21 mouse cellular contexts compared by ENCODE assay signal in genomic region chr2:169033997-169034396, GRCm38 (mm10).
DNase-seq lines count a peak whose midpoint lies in the region; ATAC-seq and TF ChIP-seq lines count a peak whose summit lies in the region.
"Had no signal": no experiment of that assay in that cellular context is flagged by ENCODE, and none has a peak within 500 bp of the region (broad histone marks: within the 10 kb centered on the region; RNA-seq: fewer than 3 reads in every experiment).

No protein-coding gene starts in this region.

- no peak for ATAC-seq in midbrain, embryonic 13.5 days
- ATAC-seq in midbrain, embryonic 15.5 days (replicated peaks) = no peak
- ATAC-seq in stomach, postnatal 0 days (ENCODE audit: low FRiP score, low TSS enrichment) = no peak
- ATAC-seq: forebrain, embryonic 16.5 days; hindbrain, postnatal 0 days had no signal

- TF ChIP-seq EP300 in stomach, postnatal 0 days (optimal IDR thresholded peaks at IDR 0.05) = no peak

- no peak for DNase-seq in heart, embryonic 10.5 days (ENCODE audit: low spot score)
- no peak for DNase-seq in heart, postnatal 10 days
- DNase-seq in ES-E14 (ENCODE audit: low read depth, low spot score) = no peak
- DNase-seq in stomach, postnatal 0 days (ENCODE audit: low spot score) = peak; percentile 24
- no peak for DNase-seq in thymus, postnatal 36 days
- DNase-seq: adrenal gland, adult 8-10 months; cerebellum, adult 11-12 months; cerebellum, adult 9-10 months; cerebellum, postnatal 25 days; gastrocnemius, postnatal 10 days; heart, adult 2 months; heart, postnatal 14 days had no signal

- H3K36me3 ChIP-seq in heart, embryonic 10.5 days = no peaks in the 10 kb centered on the region
- H3K36me3 ChIP-seq in midbrain, embryonic 13.5 days = no peaks in the 10 kb centered on the region
- no peaks in the 10 kb centered on the region for H3K36me3 ChIP-seq in midbrain, embryonic 15.5 days (replicated peaks)
- H3K36me3 ChIP-seq in ES-E14 (ENCODE audit: control insufficient read depth, insufficient read depth, low read length, poor library complexity, severe bottlenecking) = no peaks in the 10 kb centered on the region
- H3K36me3 ChIP-seq in stomach, postnatal 0 days (ENCODE audit: control insufficient read depth, insufficient read depth, low read length) = no peaks in the 10 kb centered on the region
- H3K36me3 ChIP-seq: embryonic facial prominence, embryonic 15.5 days; G1E; hindbrain, embryonic 13.5 days had no signal

- no peak overlapping the region for H3K27ac ChIP-seq in heart, embryonic 10.5 days
- peak overlapping the region; percentile 2; the same call in 1 of the 2 replicates for H3K27ac ChIP-seq in midbrain, embryonic 13.5 days
- H3K27ac ChIP-seq in midbrain, embryonic 15.5 days = no peak overlapping the region
- no peak overlapping the region for H3K27ac ChIP-seq in ES-E14 (ENCODE audit: insufficient read depth, low read depth, low read length, poor library complexity, severe bottlenecking)
- H3K27ac ChIP-seq in stomach, postnatal 0 days (replicated peaks) = no peak overlapping the region
- H3K27ac ChIP-seq: embryonic facial prominence, embryonic 15.5 days; heart, adult 2 months; hindbrain, embryonic 13.5 days; hindbrain, postnatal 0 days had no signal

- no peak overlapping the region for H3K9ac ChIP-seq in midbrain, embryonic 13.5 days (replicated peaks)
- no peak overlapping the region for H3K9ac ChIP-seq in midbrain, embryonic 15.5 days
- H3K9ac ChIP-seq in ES-E14 (ENCODE audit: insufficient read depth, low read depth, low read length, poor library complexity, severe bottlenecking) = peak overlapping the region; percentile 15; the same call in 1 of the 2 replicates
- no peak overlapping the region for H3K9ac ChIP-seq in stomach, postnatal 0 days (ENCODE audit: low read length)
- H3K9ac ChIP-seq: embryonic facial prominence, embryonic 15.5 days; hindbrain, embryonic 13.5 days had no signal

- 42% methylated on average over 18 of the region's 18 CpGs for WGBS in heart, embryonic 10.5 days
- 48% methylated on average over 18 of the region's 18 CpGs for WGBS in midbrain, embryonic 13.5 days
- 59% methylated on average over 18 of the region's 18 CpGs for WGBS in midbrain, embryonic 15.5 days
- 61% methylated on average over 18 of the region's 18 CpGs for WGBS in stomach, postnatal 0 days

- intact Hi-C loops in heart, postnatal 10 days (cut with DNase I) = no loop called here

- 0 out of 2 replicates have a peak, but pooled peaks cover 2% of the 10 kb centered on the region for H3K4me1 ChIP-seq in heart, embryonic 10.5 days
- peaks cover 17% of the 10 kb centered on the region for H3K4me1 ChIP-seq in midbrain, embryonic 13.5 days (replicated peaks)
- peaks cover 13% of the 10 kb centered on the region; the same call in 1 of the 2 replicates for H3K4me1 ChIP-seq in midbrain, embryonic 15.5 days
- peaks cover 0 to 4% of the 10 kb centered on the region in 2 experiments; a peak in 1 of 4 replicates for H3K4me1 ChIP-seq in ES-E14 (ENCODE audit: control insufficient read depth in 2 of 2, insufficient read depth in 2 of 2, low read length in 2 of 2, poor library complexity in 1 of 2)
- H3K4me1 ChIP-seq in stomach, postnatal 0 days (replicated peaks; ENCODE audit: control insufficient read depth, insufficient read depth) = no peaks in the 10 kb centered on the region

- no peaks in the 10 kb centered on the region for H3K27me3 ChIP-seq in heart, embryonic 10.5 days (ENCODE audit: insufficient read depth, poor library complexity, severe bottlenecking)
- H3K27me3 ChIP-seq in midbrain, embryonic 13.5 days = no peaks in the 10 kb centered on the region
- H3K27me3 ChIP-seq in midbrain, embryonic 15.5 days (replicated peaks) = no peaks in the 10 kb centered on the region
- H3K27me3 ChIP-seq in stomach, postnatal 0 days (ENCODE audit: control insufficient read depth, insufficient read depth, low read length) = no peaks in the 10 kb centered on the region
- H3K27me3 ChIP-seq: CH12.LX; embryonic facial prominence, embryonic 15.5 days; hindbrain, embryonic 13.5 days had no signal

- H3K4me2 ChIP-seq in midbrain, embryonic 13.5 days (replicated peaks) = no peak overlapping the region
- no peak overlapping the region for H3K4me2 ChIP-seq in midbrain, embryonic 15.5 days
- H3K4me2 ChIP-seq in stomach, postnatal 0 days (replicated peaks; ENCODE audit: low read depth) = no peak overlapping the region
- H3K4me2 ChIP-seq: embryonic facial prominence, embryonic 15.5 days; hindbrain, embryonic 13.5 days had no signal

- in situ Hi-C loops in ES-E14 (cut with MboI; ENCODE audit: low sequenced_read_pairs in 2 of 2, unreplicated experiment in 2 of 2) = no loop called here

- H3K4me3 ChIP-seq in heart, embryonic 10.5 days = 0 out of 2 replicates have a peak overlapping the region, but pooled peaks have one; percentile 5
- H3K4me3 ChIP-seq in midbrain, embryonic 13.5 days (replicated peaks) = no peak overlapping the region
- H3K4me3 ChIP-seq in midbrain, embryonic 15.5 days = no peak overlapping the region
- no peak overlapping the region for H3K4me3 ChIP-seq in ES-E14 (ENCODE audit: insufficient read depth in 1 of 2, low read depth in 1 of 2, low read length in 2 of 2, poor library complexity in 1 of 2, severe bottlenecking in 1 of 2)
- H3K4me3 ChIP-seq in stomach, postnatal 0 days (ENCODE audit: low read depth, low read length) = no peak overlapping the region
- H3K4me3 ChIP-seq: embryonic facial prominence, embryonic 15.5 days; erythroblast, embryonic 14.5 days; heart, adult 2 months; hindbrain, embryonic 13.5 days had no signal

- H3K9me3 ChIP-seq in heart, embryonic 10.5 days = 0 out of 2 replicates have a peak, but pooled peaks cover 5% of the 10 kb centered on the region
- H3K9me3 ChIP-seq in midbrain, embryonic 13.5 days = no peaks in the 10 kb centered on the region
- no peaks in the 10 kb centered on the region for H3K9me3 ChIP-seq in midbrain, embryonic 15.5 days
- no peaks in the 10 kb centered on the region for H3K9me3 ChIP-seq in ES-E14 (ENCODE audit: control insufficient read depth, insufficient read depth, low read depth, low read length)
- no peaks in the 10 kb centered on the region for H3K9me3 ChIP-seq in stomach, postnatal 0 days (ENCODE audit: control insufficient read depth, low read length)
- H3K9me3 ChIP-seq: embryonic facial prominence, embryonic 15.5 days had no signal

- no peak for TF ChIP-seq CTCF in stomach, postnatal 0 days (IDR thresholded peaks at IDR 0.05; ENCODE audit: low read depth)

TF ChIP-seq in ES-E14, 5 proteins besides CTCF, POLR2A, EP300 and RAD21:
- TF ChIP-seq CHD2 (IDR thresholded peaks at IDR 0.05; ENCODE audit: low read depth, low read length) (no peak), HCFC1 (IDR thresholded peaks at IDR 0.05; ENCODE audit: borderline replicate concordance, insufficient read depth, low read length) (no peak), ZC3H11A (IDR thresholded peaks at IDR 0.05; ENCODE audit: borderline replicate concordance, low read depth, low read length) (no peak), MAFK (IDR thresholded peaks at IDR 0.05; ENCODE audit: insufficient read depth, low read depth, low read length) (no peak), ZNF384 (IDR thresholded peaks at IDR 0.05; ENCODE audit: low read depth, low read length) (no peak)
